Mouse (Mus musculus) heart, embryonic 16.5 days (tissue): ENCODE measurements at regions not wholly inside any gene's neighbourhood (a gene's known extent, or its start where the extent isn't known, plus 50 kb on each side); places are given as distances from the start of the nearest gene placed in this dataset.

ENCODE experiments used
- ATAC-seq: fragments of 200-750 bp; cut with Nextera tagmentation; replicated peaks from 2 replicates; pipeline ENCODE4 v1.8.0; 2017; ENCODE audit warnings: moderate number of reproducible peaks; ENCODE audit not compliant: insufficient read depth, low FRiP score; ENCODE audit errors: extremely low read depth
- H3K27ac ChIP-seq: fragments of 300-500 bp; sonication (generic); 2 replicates; pipeline ENCODE4 v1.5.1; 2014; ENCODE audit warnings: mild to moderate bottlenecking, low read length, control low read depth, moderate library complexity
- H3K27me3 ChIP-seq: fragments of 300-500 bp; sonication (generic); 2 replicates; pipeline ENCODE4 v1.6.1; 2014; ENCODE audit warnings: low read length, mixed read lengths; ENCODE audit not compliant: control insufficient read depth, insufficient read depth
- H3K36me3 ChIP-seq: fragments of 300-500 bp; sonication (generic); 2 replicates; pipeline ENCODE4 v1.6.1; 2014; ENCODE audit not compliant: control insufficient read depth, insufficient read depth
- H3K4me1 ChIP-seq: fragments of 300-500 bp; sonication (generic); 2 replicates; pipeline ENCODE4 v1.6.1; 2014; ENCODE audit warnings: low read length, mixed read lengths; ENCODE audit not compliant: control insufficient read depth, insufficient read depth
- H3K4me2 ChIP-seq: fragments of 300-500 bp; sonication (generic); 2 replicates; pipeline ENCODE4 v1.6.1; 2014; ENCODE audit warnings: low read depth, mild to moderate bottlenecking, control low read depth, low read length
- H3K4me3 ChIP-seq: fragments of 300-500 bp; sonication (generic); 2 replicates; pipeline ENCODE4 v1.5.1; 2014; ENCODE audit warnings: mild to moderate bottlenecking, control low read depth, low read length
- H3K9ac ChIP-seq: fragments of 300-500 bp; sonication (generic); 2 replicates; pipeline ENCODE4 v1.6.1; 2014; ENCODE audit warnings: low read length, control low read depth
- H3K9me3 ChIP-seq: fragments of 300-500 bp; sonication (generic); replicated peaks from 2 replicates; pipeline ENCODE4 v1.6.1; 2016; ENCODE audit warnings: low read length; ENCODE audit not compliant: control insufficient read depth
- WGBS: fragments of 180-500 bp; shearing (Covaris S2); extraction: QIAGEN DNeasy Blood & Tissue Kit; methylation state at CpG from one replicate; pipeline ENCODE4 v1.1.7; 2014; 5-methylcytosine and 5-hydroxymethylcytosine counted together

DNA sequence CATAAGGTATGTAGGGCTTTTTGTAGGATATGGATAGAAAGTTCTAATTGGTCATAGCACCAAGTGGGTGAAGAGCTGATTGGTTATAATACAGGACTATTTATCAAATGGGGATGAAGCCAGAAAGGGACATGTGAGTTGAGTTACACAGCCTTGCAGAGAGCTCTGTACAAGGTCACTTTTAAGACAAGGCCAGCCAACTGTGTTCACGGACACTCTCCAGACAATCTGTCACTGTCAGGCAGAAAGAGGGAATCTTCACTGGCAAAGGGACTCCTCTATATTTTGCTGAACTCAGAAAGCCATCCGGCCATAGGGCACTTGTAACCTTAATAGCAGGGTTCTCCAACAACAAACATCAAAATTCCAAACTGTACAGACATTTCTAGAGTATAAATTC, 95.5 kb upstream of the Il15 start:
- H3K4me1 ChIP-seq = no peaks in the 10 kb centered on the region
- H3K27me3 ChIP-seq = no peaks in the 10 kb centered on the region
- no peak overlapping the region for H3K27ac ChIP-seq
- no peak overlapping the region for H3K4me3 ChIP-seq
- H3K9ac ChIP-seq = no peak overlapping the region
- 43% methylated on average over 2 of the region's 2 CpGs for WGBS
- H3K9me3 ChIP-seq = no peaks in the 10 kb centered on the region
- H3K36me3 ChIP-seq = no peaks in the 10 kb centered on the region
- ATAC-seq = no peak
- H3K4me2 ChIP-seq = no peak overlapping the region

DNA sequence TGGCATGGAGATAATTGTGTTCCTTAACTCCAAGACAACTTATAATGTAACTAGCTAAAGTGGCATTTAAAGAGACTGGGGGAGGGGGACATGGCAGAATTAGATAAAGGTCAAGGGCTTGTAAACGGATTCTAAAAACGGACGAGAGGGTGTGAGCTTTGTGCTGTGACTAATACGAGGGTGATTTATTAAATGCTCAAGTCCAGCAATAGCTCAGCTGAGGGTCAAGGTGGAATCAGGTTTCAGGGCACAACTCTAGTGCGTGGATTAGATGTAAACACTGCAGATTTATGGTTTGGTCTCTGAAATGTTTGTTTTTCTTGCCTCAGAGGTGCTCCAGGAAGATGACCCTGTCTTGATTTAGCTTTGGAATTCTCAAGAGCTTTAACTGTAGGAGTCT, 74.8 kb upstream of the Il15 start:
- no peaks in the 10 kb centered on the region for H3K36me3 ChIP-seq
- no peak overlapping the region for H3K9ac ChIP-seq
- no peak overlapping the region for H3K4me3 ChIP-seq
- no peak for ATAC-seq
- no peaks in the 10 kb centered on the region for H3K9me3 ChIP-seq
- 21% methylated on average over 5 of the region's 5 CpGs for WGBS
- H3K27ac ChIP-seq = no peak overlapping the region
- H3K4me1 ChIP-seq = peaks cover 3% of the 10 kb centered on the region; the same call in 1 of the 2 replicates
- H3K27me3 ChIP-seq = no peaks in the 10 kb centered on the region
- no peak overlapping the region for H3K4me2 ChIP-seq

DNA sequence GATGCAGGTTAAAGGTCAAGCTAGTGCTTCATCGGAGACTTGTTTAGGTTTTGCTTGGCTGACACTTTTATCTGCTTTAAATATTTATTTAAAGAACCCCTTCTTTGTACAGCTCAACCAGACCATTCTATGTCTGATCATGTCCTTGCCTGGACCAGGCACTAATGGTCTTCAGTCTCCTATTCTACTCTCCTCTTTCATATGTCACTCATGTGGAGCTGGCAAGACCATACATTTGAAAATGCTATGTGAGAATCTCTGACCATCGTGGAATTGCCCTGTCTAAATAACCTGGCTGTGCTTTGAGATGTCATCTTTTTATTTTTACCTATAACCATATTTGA, 74.4 kb upstream of the Il15 start:
- Histone ChIP-seq H3K4me1 (peaks cover 3% of the 10 kb centered on the region; the same call in 1 of the 2 replicates), H3K27me3 (no peaks in the 10 kb centered on the region), H3K27ac (no peak overlapping the region), H3K4me2 (no peak overlapping the region), H3K9ac (no peak overlapping the region), H3K9me3 (no peaks in the 10 kb centered on the region), H3K36me3 (no peaks in the 10 kb centered on the region), H3K4me3 (no peak overlapping the region)
- WGBS = 26% methylated on average over 2 of the region's 2 CpGs
- ATAC-seq = no peak

DNA sequence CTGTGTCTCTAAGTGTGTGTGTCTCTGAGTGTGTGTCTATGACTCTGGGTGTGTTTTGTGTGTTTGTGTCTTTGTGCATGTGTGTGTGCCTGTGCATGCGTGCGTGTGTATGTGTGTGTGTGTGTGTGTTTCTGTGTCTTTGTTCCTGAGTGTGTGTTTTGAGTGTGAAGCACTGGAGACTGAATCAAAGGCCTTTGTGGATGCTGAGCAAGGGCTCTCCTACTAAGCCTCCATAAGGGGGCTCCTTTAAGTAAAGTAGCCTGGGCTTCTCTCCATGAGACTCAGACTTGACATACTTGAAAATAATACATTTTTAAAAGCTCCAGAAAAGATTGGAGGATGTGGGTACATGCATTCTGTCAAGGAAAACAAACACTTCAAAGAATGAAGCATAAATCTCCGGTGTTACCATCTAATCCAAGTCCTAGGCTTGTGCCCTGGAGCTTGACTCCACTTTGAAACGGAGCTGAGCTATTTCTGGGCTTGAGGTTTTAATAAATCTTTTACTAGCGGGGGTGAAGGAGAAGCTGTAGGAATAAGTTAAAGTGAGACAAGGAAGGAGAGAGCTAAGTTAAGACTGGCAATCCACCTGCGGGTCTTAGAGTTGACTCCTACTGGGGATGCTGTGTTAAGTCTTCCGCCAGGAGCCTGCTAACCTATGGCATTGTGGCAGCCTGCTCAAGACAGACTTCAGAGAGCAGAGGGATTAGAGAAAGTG, 73.8 kb upstream of the Il15 start:
- Histone ChIP-seq H3K36me3 (no peaks in the 10 kb centered on the region), H3K9ac (no peak overlapping the region), H3K4me1 (peaks cover 3% of the 10 kb centered on the region; the same call in 1 of the 2 replicates), H3K4me2 (no peak overlapping the region), H3K27ac (no peak overlapping the region), H3K27me3 (no peaks in the 10 kb centered on the region), H3K9me3 (no peaks in the 10 kb centered on the region), H3K4me3 (no peak overlapping the region)
- ATAC-seq = no peak
- 72% methylated on average over 7 of the region's 7 CpGs for WGBS

DNA sequence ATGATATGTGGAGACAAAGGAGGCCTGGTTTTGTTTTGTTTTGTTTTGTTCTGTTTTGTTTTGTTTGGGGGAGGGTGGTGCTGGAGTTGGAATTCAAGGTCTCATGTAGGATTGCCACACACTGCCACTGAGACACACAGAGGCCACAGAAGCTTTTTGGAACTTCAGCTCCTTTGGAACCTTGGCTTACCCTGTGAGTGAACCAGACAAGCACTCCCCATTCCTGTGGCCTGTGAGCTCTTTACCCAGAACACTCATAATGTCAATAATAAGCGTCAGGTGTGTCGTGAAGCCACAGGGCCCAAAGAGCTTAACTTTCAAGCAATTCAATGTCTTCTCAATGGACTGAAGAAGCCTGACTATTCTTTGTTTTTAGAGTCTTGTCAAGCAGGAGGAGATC, 70.2 kb upstream of the Il15 start:
- H3K9me3 ChIP-seq = no peaks in the 10 kb centered on the region
- 77% methylated on average over 2 of the region's 2 CpGs for WGBS
- no peak for ATAC-seq

DNA sequence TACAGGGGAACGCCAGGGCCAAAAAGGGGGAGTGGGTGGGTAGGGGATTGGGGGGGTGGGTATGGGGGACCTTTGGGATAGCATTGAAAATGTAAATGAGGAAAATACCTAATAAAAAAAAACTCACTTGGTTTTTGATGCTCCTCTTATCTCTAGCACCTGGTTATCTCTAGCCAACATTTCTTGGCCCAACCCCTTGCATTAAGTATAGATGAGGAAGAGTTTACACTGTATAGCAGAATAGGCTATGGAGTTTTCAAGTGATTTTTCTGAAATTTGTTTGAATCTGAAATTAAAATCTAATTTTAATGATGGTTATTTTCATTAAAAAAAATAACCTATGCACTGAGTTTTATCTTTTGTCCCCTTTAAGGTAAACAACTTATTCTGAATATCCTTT, 68.8 kb upstream of the Il15 start:
- ATAC-seq = no peak
- H3K4me3 ChIP-seq = no peak overlapping the region
- no peaks in the 10 kb centered on the region for H3K4me1 ChIP-seq
- H3K27me3 ChIP-seq = no peaks in the 10 kb centered on the region
- no peaks in the 10 kb centered on the region for H3K36me3 ChIP-seq
- H3K9ac ChIP-seq = no peak overlapping the region
- no CpG with 5 or more reads among the region's 1 CpGs for WGBS
- H3K9me3 ChIP-seq = no peaks in the 10 kb centered on the region
- no peak overlapping the region for H3K27ac ChIP-seq
- no peak overlapping the region for H3K4me2 ChIP-seq

More for the DNA sequence above, 70.2 kb upstream of the Il15 start:
- Histone ChIP-seq H3K36me3 (no peaks in the 10 kb centered on the region), H3K4me3 (no peak overlapping the region), H3K27ac (no peak overlapping the region), H3K27me3 (no peaks in the 10 kb centered on the region), H3K4me1 (peaks cover 3% of the 10 kb centered on the region; the same call in 1 of the 2 replicates), H3K9ac (no peak overlapping the region), H3K4me2 (no peak overlapping the region)

DNA sequence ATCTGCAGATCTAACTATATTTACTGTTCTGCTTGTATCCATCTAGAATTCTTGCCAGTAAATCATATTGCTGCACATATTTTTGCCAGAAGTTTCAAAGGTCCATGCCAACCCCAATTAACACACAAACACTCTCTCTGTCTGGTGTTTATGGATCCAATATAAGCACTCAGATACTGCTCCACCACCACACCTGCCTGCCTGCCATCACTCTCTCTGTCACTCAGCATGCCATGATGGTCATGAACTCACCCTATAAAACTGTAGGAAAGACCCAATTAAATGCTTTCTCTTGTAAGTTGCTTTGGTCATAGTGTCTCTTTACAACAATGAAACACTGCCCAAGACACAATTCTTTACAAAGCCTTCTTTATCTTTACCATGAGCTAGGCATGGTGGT, 66.8 kb upstream of the Il15 start:
- Histone ChIP-seq H3K4me2 (no peak overlapping the region), H3K9me3 (no peaks in the 10 kb centered on the region), H3K36me3 (no peaks in the 10 kb centered on the region), H3K9ac (no peak overlapping the region), H3K27ac (no peak overlapping the region), H3K27me3 (no peaks in the 10 kb centered on the region), H3K4me3 (no peak overlapping the region), H3K4me1 (no peaks in the 10 kb centered on the region)
- ATAC-seq = no peak

DNA sequence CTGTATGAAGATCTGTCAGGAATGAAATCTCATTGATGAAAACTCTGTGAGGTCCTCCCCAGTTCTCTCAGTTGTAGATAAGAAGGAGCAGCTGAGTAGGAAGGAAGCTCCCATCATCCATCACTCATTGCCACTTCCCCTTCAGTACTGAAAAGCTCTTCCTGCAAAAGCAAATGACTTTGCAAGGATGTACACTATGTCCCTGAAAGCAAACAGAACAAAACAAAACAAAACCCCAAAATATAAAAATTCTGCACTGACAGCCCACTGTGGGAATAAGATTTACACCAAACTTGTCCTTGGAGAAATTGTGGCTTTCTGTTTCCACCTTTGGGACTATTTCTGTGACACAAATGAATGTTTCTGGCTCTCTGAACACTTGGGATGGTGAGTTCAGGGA, 59.8 kb upstream of the Il15 start:
- no peak overlapping the region for H3K4me2 ChIP-seq
- no peaks in the 10 kb centered on the region for H3K9me3 ChIP-seq
- H3K36me3 ChIP-seq = no peaks in the 10 kb centered on the region
- H3K27me3 ChIP-seq = no peaks in the 10 kb centered on the region
- ATAC-seq = no peak
- H3K4me1 ChIP-seq = no peaks in the 10 kb centered on the region
- H3K27ac ChIP-seq = no peak overlapping the region
- no peak overlapping the region for H3K4me3 ChIP-seq
- no peak overlapping the region for H3K9ac ChIP-seq

DNA sequence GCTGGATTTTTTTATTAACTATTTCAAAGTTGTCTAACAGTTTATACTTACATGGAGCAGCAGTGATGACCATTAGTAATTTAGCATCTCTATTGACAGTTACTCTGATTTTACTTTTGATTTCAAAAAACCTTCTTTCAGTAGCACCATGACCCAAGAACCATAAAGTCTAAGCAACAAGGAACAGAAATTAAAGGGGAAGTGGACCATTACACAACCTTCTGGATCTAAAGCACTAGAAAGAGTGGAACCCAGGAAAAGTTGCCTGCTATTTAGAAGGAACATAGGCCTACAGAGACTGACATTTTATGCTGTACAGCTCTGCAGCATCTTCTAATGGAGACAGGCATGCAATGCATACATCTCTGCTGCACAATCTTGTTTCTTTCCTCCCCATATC, 56.0 kb upstream of the Il15 start:
- Histone ChIP-seq H3K27me3 (no peaks in the 10 kb centered on the region), H3K9ac (no peak overlapping the region), H3K4me2 (no peak overlapping the region), H3K9me3 (no peaks in the 10 kb centered on the region), H3K27ac (no peak overlapping the region), H3K4me3 (no peak overlapping the region), H3K4me1 (no peaks in the 10 kb centered on the region), H3K36me3 (no peaks in the 10 kb centered on the region)
- no peak for ATAC-seq
